Mouse (Mus musculus): Measurements from ENCODE around the gene Il20rb.
A peak's percentile ranks its signal among the peaks of the same experiment; 100 is the strongest.

DNA sequence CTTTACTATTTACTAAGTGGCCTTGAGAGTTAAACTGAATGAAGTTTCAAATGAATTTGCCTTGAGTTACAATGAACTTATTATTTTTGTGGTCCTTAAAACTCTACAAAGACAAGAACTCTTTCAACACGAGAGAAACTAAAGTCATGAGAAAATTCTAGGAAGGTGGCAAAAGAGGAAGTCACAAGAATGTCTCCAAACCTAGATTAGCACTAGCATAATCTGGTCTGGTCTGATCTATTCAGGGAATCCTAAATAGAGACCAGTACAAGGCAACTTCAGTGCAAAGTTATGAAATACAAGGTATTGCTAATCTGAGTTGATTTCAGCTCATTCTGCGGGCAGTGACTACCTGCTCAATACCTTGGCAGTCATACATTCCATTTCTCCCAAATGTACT, 38.6 kb upstream of the Il20rb start:
- TF ChIP-seq POLR2A (IDR thresholded peaks at IDR 0.05; ENCODE audit: control insufficient read depth in 1 of 2, insufficient read depth in 1 of 2, low read depth in 1 of 2, low read length in 2 of 2, poor library complexity in 1 of 2) (no peak), CTCF (IDR thresholded peaks at IDR 0.05 in 2 of 3, conservative IDR thresholded peaks at IDR 0.05 in 1 of 3; ENCODE audit: control insufficient read depth in 1 of 3, insufficient read depth in 1 of 3, low read depth in 2 of 3, low read length in 3 of 3, poor library complexity in 1 of 3, severe bottlenecking in 1 of 3) (no peak), SMC3 (IDR thresholded peaks at IDR 0.05; ENCODE audit: low read depth, low read length) (no peak), EP300 (IDR thresholded peaks at IDR 0.05; ENCODE audit: low read depth in 1 of 2, low read length in 2 of 2) (peak; percentile 56 to 81; a peak in 3 of 4 replicates)

All from MEL (cell line).